Mouse (Mus musculus) olfactory bulb, adult 2 months (tissue): ENCODE results near the gene Trub1.

Experiments
- CTCF ChIP-seq: fragments of 200-500 bp; IDR thresholded peaks from 2 replicates; pipeline ENCODE4 v1.5.1; 2012; ENCODE audit warnings: low read depth, mild to moderate bottlenecking, low read length, moderate library complexity; ENCODE audit not compliant: insufficient read depth
- POLR2A ChIP-seq: fragments of 200-500 bp; IDR thresholded peaks from 2 replicates; pipeline ENCODE4 v1.6.1; 2012; ENCODE audit warnings: mild to moderate bottlenecking, low read depth, low read length, moderate library complexity; ENCODE audit not compliant: insufficient read depth

- no peak for TF ChIP-seq CTCF
- no peak for TF ChIP-seq POLR2A
Measured at GRCm38 (mm10) chr19:57475298-57475697, 22.6 kb downstream of the Trub1 start.
